Mouse (Mus musculus) forebrain, embryonic 14.5 days (tissue): ENCODE data around the gene Cela3b. TPM values are rescaled to one million over a fixed set of nuclear protein-coding genes. Genes with fewer than 3 reads are reported as not detected.

Experiments used
- ATAC-seq: fragments of 200-750 bp; cut with Nextera tagmentation; 2 replicates; pipeline ENCODE4 v1.8.0; 2017; ENCODE audit warnings: mild to moderate bottlenecking, moderate library complexity
- DNase-seq: peaks from one replicate; pipeline ENCODE4 v3.0.0-alpha.2; 2015; ENCODE audit warnings: low spot score
- H3K27ac ChIP-seq: fragments of 300-500 bp; sonication (generic); 2 replicates; pipeline ENCODE4 v1.5.1; 2014; ENCODE audit warnings: low read depth, mild to moderate bottlenecking, control low read depth, low read length, moderate library complexity
- H3K27me3 ChIP-seq: fragments of 300-500 bp; sonication (generic); replicated peaks from 2 replicates; pipeline ENCODE4 v1.6.1; 2014; ENCODE audit warnings: low read length, control low read depth, mixed read lengths; ENCODE audit not compliant: control insufficient read depth, insufficient read depth
- H3K36me3 ChIP-seq: fragments of 300-500 bp; sonication (generic); 2 replicates; pipeline ENCODE4 v1.6.1; 2014; ENCODE audit warnings: low read length, control low read depth; ENCODE audit not compliant: control insufficient read depth, insufficient read depth
- H3K4me1 ChIP-seq: fragments of 300-500 bp; sonication (generic); 2 replicates; pipeline ENCODE4 v1.6.1; 2014; ENCODE audit warnings: antibody characterized with exemption, low read length, control low read depth; ENCODE audit not compliant: control insufficient read depth, insufficient read depth
- H3K4me2 ChIP-seq: fragments of 300-500 bp; sonication (generic); 2 replicates; pipeline ENCODE4 v1.6.1; 2014; ENCODE audit warnings: mild to moderate bottlenecking, control low read depth, low read length
- H3K4me3 ChIP-seq: fragments of 300-500 bp; sonication (generic); 2 replicates; pipeline ENCODE4 v1.5.1; 2014; ENCODE audit warnings: low read depth, low read length, control low read depth
- H3K9ac ChIP-seq: fragments of 300-500 bp; sonication (generic); 2 replicates; pipeline ENCODE4 v1.6.1; 2014; ENCODE audit warnings: mild to moderate bottlenecking, low read length, control low read depth, moderate library complexity
- H3K9me3 ChIP-seq: fragments of 300-500 bp; sonication (generic); replicated peaks from 2 replicates; pipeline ENCODE4 v1.6.1; 2016; ENCODE audit warnings: low read length, control low read depth, mixed read lengths; ENCODE audit not compliant: control insufficient read depth
- WGBS: fragments of 180-500 bp; shearing (Covaris S2); extraction: QIAGEN DNeasy Blood & Tissue Kit; methylation state at CpG from one replicate; pipeline ENCODE4 v1.1.7; 2014; 5-methylcytosine and 5-hydroxymethylcytosine counted together
- polyA plus RNA-seq: library from polyadenylated mRNA; unstranded; fragments of >200 nt; fragmentation: Nextera tagmentation; extraction: Ambion mirVana; gene quantifications from 2 replicates; pipeline ENCODE4 v1.2.1, GENCODE M21; 2014

Cela3b gene
- polyA plus RNA-seq, 1 experiment from 2014 or later: not detected

DNA sequence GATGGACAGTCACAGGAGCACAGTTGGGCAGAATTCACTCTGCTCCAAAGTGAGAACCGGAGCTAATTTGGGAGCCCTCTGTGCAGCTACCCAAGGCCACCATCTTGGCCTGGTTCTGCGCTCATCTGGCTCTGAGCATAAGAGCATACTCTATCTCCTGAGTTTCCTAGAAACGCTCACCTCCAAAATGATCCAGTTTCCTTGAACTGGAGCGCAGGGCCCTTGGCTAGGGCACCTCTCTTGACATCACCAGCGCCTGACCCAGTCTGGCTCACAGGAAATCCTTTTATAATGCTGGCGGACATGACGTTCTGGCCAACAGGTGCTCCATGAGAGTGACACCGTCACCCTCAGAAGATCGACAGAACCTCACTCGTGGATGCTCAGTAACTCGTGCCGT is 26.2 kb upstream of the Cela3b start:
- H3K27ac ChIP-seq: no peak overlapping the region
- no peaks in the 10 kb centered on the region for H3K36me3 ChIP-seq
- no peak for DNase-seq
- H3K4me3 ChIP-seq: no peak overlapping the region
- no peaks in the 10 kb centered on the region for H3K4me1 ChIP-seq
- no peak for ATAC-seq
- no peak overlapping the region for H3K9ac ChIP-seq
- H3K9me3 ChIP-seq: no peaks in the 10 kb centered on the region
- no peaks in the 10 kb centered on the region for H3K27me3 ChIP-seq
- 89% methylated on average over 12 of the region's 12 CpGs for WGBS
- no peak overlapping the region for H3K4me2 ChIP-seq

DNA sequence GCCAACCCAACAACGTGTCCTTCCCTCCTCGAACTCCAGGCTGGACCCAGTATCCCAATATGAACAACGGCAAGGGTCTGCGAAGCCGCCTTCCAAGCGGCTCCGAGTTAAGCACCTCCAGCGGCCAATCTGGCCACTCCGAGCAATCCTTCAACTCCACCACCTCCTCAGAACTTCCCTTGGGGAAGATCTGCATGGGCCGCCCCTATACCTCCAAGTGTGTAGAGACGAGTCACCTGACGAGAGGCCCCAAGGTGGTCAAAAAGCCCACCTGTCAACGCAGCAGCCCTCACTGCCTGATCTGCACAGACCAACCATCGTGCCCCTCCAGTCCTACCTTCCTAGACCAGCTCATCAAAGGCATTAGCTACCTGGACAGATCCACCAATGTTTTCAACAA is 24.2 kb upstream of the Cela3b start:
- Histone ChIP-seq H3K36me3 (no peaks in the 10 kb centered on the region), H3K27ac (no peak overlapping the region), H3K4me3 (no peak overlapping the region), H3K9me3 (no peaks in the 10 kb centered on the region), H3K4me1 (no peaks in the 10 kb centered on the region), H3K27me3 (no peaks in the 10 kb centered on the region), H3K9ac (no peak overlapping the region), H3K4me2 (no peak overlapping the region)
- no peak for DNase-seq
- no peak for ATAC-seq
- WGBS: 92% methylated on average over 14 of the region's 14 CpGs

GRCm38 (mm10) chr4:137453234-137453767 is 23.0 kb upstream of the Cela3b start, which contains the start of gene 1700013G24Rik:
1700013G24Rik (plus strand) TSS chr4:137453284.
- no peak for DNase-seq
- H3K4me2 ChIP-seq: no peak within 1 kb of the TSS
- H3K4me1 ChIP-seq: peaks cover 4% of the 10 kb centered on the region
- no peak within 1 kb of the TSS for H3K27ac ChIP-seq
- no peak within 1 kb of the TSS for H3K9ac ChIP-seq
- no peak for ATAC-seq
- 89% methylated on average over 8 of the region's 8 CpGs for WGBS
- H3K9me3 ChIP-seq: no peaks in the 10 kb centered on the region
- no peaks in the 10 kb centered on the region for H3K36me3 ChIP-seq
- no peak within 1 kb of the TSS for H3K4me3 ChIP-seq
- H3K27me3 ChIP-seq: no peaks in the 10 kb centered on the region

- Histone ChIP-seq H3K4me1 (peaks cover 10% of the 10 kb centered on the region), H3K27me3 (no peaks in the 10 kb centered on the region), H3K9ac (no peak overlapping the region), H3K36me3 (no peaks in the 10 kb centered on the region), H3K9me3 (no peaks in the 10 kb centered on the region), H3K4me2 (no peak overlapping the region), H3K27ac (no peak overlapping the region), H3K4me3 (no peak overlapping the region)
- no peak for DNase-seq
- 93% methylated on average over 6 of the region's 6 CpGs for WGBS
- no peak for ATAC-seq
These were observed 21.9 kb upstream of the Cela3b start for GRCm38 (mm10) chr4:137452190-137452589.

DNA sequence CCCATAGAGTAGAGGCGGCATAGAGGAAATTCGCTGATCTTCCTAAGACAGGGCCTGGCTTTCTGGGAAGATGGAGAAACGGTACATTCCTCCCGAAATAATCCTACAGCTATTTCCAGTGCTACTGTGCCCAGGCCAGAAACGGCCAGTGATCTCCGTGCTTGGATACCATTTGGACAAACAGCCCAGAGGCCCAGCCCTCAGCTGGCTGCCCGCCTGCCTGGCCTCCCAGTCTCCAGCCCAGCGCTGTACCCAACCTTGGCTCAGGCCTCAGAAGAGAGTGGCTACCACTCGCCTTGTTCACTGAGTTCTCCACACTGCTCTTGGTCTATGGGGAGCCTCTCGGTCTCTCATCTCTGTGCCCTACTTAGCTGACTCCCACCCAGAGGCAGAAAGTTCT is 19.4 kb upstream of the Cela3b start:
- Histone ChIP-seq H3K27ac (no peak overlapping the region), H3K4me1 (peaks cover 10% of the 10 kb centered on the region), H3K4me2 (no peak overlapping the region), H3K27me3 (no peaks in the 10 kb centered on the region), H3K4me3 (no peak overlapping the region), H3K9me3 (no peaks in the 10 kb centered on the region), H3K9ac (no peak overlapping the region), H3K36me3 (no peaks in the 10 kb centered on the region)
- ATAC-seq (no peak), DNase-seq (no peak)
- 88% methylated on average over 10 of the region's 10 CpGs for WGBS

DNA sequence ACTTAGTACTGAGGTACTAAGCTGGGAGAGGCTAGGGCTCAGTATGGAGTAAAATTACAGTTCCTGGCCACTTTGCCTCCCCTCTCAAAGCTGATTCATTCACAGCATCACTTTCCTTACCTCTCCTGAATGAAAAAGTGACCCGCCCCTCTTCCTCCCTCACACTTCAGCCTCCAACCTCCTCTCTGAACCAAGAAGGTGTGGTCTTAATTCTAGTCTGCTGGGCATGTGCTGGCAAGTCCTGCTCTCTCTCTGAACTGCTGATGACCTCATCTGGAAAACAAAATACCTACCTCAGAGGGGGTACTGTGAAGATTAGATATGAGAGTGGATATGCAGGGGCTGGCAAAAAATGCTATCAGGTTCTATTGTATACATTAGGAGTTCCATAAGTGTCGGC is 18.8 kb upstream of the Cela3b start:
- 76% methylated on average over 2 of the region's 2 CpGs for WGBS
- DNase-seq (no peak), ATAC-seq (no peak)
- Histone ChIP-seq H3K4me3 (no peak overlapping the region), H3K36me3 (no peaks in the 10 kb centered on the region), H3K9me3 (no peaks in the 10 kb centered on the region), H3K27me3 (no peaks in the 10 kb centered on the region), H3K9ac (no peak overlapping the region), H3K4me1 (peaks cover 10% of the 10 kb centered on the region), H3K27ac (no peak overlapping the region), H3K4me2 (no peak overlapping the region)

- Histone ChIP-seq H3K27ac (no peak overlapping the region), H3K4me3 (no peak overlapping the region), H3K4me2 (no peak overlapping the region), H3K4me1 (peaks cover 10% of the 10 kb centered on the region), H3K27me3 (no peaks in the 10 kb centered on the region), H3K36me3 (no peaks in the 10 kb centered on the region), H3K9ac (no peak overlapping the region), H3K9me3 (no peaks in the 10 kb centered on the region)
- WGBS: 48% methylated on average over 2 of the region's 2 CpGs
- DNase-seq (peak; percentile 11), ATAC-seq (no peak)
These were observed 18.3 kb upstream of the Cela3b start for GRCm38 (mm10) chr4:137448641-137449040.

DNA sequence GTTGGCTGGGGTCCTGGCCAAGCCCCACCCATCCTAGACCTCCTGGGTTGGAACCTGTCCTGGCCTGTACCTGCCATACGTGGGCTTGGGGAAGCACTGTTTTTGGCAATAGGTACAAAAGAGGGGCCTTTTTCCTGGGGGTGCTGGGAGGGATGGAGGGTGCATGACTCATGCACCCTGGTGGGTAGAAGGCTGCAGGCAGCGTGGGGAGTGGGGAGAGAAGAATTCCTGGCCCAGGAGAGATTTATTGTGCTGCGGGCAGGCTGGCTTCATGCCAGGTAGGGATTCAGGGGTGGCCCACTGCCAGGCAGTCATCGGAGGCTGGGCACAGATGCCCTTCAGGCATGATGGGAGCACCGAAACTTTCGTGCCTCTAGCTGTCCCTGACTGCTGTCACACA is 17.9 kb upstream of the Cela3b start:
- H3K9ac ChIP-seq: no peak overlapping the region
- no peaks in the 10 kb centered on the region for H3K9me3 ChIP-seq
- H3K27ac ChIP-seq: no peak overlapping the region
- no peaks in the 10 kb centered on the region for H3K27me3 ChIP-seq
- peak overlapping the region; percentile 12; the same call in 1 of the 2 replicates for H3K4me2 ChIP-seq
- peaks cover 10% of the 10 kb centered on the region for H3K4me1 ChIP-seq
- ATAC-seq (0 out of 2 replicates have a peak, but pooled peaks have one; percentile 61), DNase-seq (peak; percentile 64)
- no peaks in the 10 kb centered on the region for H3K36me3 ChIP-seq
- no peak overlapping the region for H3K4me3 ChIP-seq
- 16% methylated on average over 6 of the region's 6 CpGs for whole genome bisulfite sequencing

- no peaks in the 10 kb centered on the region for H3K9me3 ChIP-seq
- peaks cover 10% of the 10 kb centered on the region for H3K4me1 ChIP-seq
- H3K36me3 ChIP-seq: no peaks in the 10 kb centered on the region
- WGBS: 69% methylated on average over 7 of the region's 7 CpGs
- H3K4me2 ChIP-seq: peak overlapping the region; percentile 12; the same call in 1 of the 2 replicates
- H3K9ac ChIP-seq: no peak overlapping the region
- no peak overlapping the region for H3K27ac ChIP-seq
- H3K4me3 ChIP-seq: no peak overlapping the region
- ATAC-seq (no peak), DNase-seq (no peak)
- H3K27me3 ChIP-seq: no peaks in the 10 kb centered on the region
These were observed 17.2 kb upstream of the Cela3b start for GRCm38 (mm10) chr4:137447363-137448196.
